Mouse (Mus musculus) left cerebral cortex, adult 11 months (tissue): ENCODE data around the gene Vwa5b1.
A peak's percentile ranks its signal among the peaks of the same experiment; 100 is the strongest.

Source experiments
- DNase-seq: peaks from one replicate; pipeline ENCODE4 v3.0.0; 2022; ENCODE audit warnings: low spot score

Gene Vwa5b1

DNA sequence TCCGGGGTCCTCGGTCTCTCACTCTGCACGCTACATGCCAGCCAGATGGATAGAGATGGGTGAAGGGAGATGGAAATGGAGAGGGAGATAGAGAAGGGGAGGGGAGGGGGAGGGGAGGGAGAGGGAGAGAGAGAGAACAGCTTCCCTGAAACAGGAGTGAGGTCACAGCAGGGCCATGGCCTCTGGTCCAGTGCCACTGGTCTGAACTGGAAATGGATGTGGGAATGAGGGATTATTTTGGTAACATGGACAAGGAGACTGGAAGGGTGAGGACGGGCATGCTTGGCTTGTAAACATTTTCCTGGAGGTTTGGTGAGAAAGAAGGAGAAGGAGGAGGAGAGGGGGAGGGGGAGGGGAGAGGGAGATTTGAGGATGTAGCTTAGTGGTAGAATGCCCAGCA, 59.0 kb downstream of the Vwa5b1 start:
- no peak for DNase-seq

DNA sequence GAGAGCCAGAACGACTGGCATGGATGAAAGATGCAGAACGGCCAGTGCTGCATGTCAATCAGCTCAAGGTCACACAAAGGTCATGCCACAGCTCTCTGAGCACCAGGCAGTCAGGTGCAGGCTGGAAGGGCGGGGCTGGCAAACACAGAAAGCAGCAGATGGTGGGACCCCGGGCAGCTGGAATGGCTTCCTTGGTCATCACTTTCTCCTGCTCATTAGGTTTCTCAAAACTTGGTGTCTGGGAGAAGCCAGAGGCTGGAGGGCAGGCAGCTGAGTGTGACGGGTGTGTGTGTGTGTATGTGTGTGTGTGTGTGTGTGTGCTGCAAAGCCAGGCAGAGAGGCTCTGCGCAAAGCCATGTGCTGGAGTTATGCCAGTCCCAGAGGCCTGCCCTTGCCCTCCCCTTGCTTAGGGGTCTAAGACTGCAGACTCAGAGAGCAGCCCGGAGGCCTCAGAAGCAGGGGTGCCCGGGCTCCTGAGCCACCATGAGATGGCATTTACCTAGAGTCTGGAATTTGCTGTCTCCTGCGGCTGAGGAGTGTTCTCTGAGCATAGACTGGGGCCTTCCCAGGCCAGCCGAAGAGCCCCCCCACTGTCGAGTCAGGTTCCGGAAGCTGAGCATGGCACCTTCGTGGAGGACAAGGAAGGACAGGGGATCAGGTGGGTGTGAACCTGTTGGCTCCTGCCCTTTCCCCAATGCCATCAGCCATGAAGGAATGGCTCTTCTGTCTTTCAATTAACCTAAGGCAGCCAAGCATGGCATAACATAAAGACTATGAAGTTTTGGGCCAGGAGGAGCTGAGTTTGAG, 60.7 kb downstream of the Vwa5b1 start:
- DNase-seq = no peak

GRCm38 (mm10) chr4:138569928-138570327, 65.8 kb downstream of the Vwa5b1 start:
- no peak for DNase-seq

- DNase-seq = no peak
These were observed 67.4 kb downstream of the Vwa5b1 start for GRCm38 (mm10) chr4:138568275-138568674.

DNA sequence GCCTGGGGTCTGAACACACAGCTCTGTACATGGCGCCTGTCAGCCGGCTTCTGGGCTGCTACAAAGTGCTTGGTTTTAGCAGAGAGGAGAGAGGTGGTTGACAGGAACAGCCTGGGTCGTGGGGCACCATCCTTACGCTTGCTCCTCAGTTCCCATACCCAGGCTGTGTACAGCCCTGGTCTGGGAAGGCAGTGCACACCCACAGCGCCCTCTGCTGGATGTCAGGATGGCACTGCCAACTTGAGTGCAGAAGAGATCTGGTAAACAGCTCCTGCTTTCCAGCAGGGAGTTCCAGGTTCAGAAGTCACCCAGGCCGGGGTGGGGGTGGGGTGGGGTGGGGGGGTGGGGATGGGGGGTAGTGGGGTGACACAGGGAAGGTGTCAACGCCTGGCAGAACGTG, 73.7 kb downstream of the Vwa5b1 start:
- peak; percentile 80 for DNase-seq

GRCm38 (mm10) chr4:138555531-138555930, 80.2 kb downstream of the Vwa5b1 start:
- no peak for DNase-seq

- no peak for DNase-seq
These were observed 80.8 kb downstream of the Vwa5b1 start for GRCm38 (mm10) chr4:138554934-138555333.

DNA sequence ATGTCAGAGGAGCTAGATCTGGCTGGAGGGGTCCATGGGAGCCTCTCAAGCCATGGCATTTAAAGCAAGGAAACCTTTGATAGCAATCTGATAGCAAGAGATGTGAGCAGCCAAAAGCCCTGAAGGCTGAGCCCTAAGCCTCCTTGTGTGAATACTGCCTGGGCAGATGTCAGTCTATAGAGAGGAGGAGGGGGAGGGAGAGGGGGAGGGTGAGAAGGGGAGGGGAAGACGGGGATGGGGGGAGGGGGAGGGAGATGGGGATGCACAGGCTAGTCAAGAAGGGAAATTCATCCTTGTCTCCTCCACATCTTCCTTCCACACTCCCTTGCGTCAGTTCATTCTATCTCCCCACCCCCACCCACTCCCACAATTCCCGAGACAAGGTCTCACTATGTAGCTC, 81.4 kb downstream of the Vwa5b1 start:
- DNase-seq = no peak

DNA sequence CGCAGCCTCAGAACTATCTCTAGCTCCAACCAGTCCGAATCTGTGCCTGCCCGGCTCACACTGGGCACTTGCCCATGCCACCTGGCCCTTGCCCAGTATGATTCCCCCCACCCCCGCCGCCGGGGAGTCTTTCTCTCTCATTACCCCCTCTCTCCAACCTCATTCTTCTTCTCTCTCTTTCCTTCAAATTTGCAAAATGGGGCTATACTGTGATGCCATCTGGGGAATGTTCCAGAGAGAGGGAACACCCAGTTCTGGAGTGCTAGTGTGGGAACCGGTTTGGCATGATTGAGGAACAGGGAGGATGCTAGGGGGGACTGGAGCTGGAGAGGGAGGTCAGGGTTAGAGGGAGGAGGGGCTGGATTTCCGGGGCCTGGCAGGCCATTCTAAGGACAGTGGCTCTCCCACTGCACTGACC, 82.2 kb downstream of the Vwa5b1 start:
- DNase-seq = peak; percentile 49

DNA sequence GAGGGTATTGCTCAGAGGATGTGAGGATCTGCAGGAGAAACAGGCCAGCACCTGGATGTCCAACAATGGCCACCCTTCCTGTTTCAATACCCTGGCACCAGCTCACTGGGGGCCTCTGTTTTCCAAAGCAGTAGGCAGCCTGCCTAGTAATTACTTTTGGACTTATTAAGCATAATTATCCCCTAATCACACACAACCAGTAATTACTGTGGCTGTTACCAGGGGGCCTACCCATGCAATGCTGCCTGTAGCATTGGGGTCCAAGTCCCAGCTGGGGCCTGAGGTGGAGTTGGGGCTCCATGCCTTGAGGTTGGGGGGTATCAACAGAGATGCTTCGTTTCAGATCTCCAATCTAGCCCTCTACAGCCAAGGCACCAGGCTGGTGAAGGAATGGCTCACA, 82.6 kb downstream of the Vwa5b1 start:
- DNase-seq = no peak

- DNase-seq = no peak
These were observed 84.1 kb downstream of the Vwa5b1 start for GRCm38 (mm10) chr4:138551601-138552000.

- no peak for DNase-seq
These were observed 85.1 kb downstream of the Vwa5b1 start for GRCm38 (mm10) chr4:138550557-138550956.

DNA sequence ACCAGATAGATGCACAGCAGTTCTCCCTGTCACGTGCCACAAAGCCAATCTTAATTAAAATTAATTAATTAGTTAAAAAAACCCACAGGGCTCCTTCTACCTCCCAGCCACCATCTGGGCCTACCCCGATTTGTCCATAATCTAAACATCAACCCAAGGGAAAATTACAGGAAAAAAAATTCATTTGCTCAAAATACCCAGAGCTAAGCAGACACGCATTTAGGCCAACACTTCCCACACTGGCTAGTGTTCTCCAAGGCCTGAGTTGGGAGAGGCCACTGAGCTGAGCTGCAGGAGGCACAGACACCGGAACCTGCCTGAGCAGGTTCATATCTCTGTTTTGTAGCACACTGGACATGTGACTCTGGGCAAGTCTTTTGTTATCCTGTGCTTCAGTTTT, 86.7 kb downstream of the Vwa5b1 start:
- no peak for DNase-seq

DNA sequence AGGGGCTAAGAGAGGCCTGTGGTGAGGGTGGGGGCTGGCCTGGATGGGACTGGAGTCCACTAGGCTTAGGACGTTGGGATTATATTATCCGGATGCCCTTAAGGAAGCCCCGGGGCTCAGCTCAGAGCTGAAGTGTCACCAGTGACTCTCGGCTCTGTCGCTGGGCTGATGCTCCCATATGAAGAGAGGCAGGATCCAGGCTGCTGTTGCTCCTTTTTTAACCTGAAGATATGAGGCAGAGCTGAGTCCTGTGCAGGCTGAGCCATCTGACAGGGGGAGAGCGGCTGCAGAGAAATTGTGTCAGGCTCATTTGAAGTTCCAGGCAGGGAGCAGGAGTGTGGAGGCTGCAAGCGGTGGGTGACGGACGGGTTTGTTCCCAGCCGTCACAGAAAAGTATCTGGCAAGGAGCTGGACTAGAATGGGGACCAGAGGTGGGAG, 87.5 kb downstream of the Vwa5b1 start:
- peak; percentile 57 for DNase-seq

DNA sequence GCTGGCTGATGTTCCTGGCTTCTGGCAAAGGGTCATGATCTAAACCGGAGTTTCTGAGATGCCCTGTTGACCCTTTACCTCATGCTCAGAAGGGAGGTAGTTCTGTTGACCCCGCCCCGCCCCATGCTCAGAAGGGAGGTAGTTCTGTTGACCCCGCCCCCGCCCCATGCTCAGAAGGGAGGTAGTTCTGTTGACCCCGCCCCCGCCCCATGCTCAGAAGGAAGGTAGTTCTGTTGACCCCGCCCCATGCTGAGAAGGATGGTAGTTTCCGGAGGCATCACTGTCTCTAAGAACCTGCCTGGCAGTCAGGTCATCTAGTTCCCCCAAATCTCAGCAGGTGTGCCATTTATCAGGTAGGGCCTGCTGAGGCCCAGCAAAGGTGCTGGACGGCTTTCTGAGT, 88.1 kb downstream of the Vwa5b1 start:
- no peak for DNase-seq

- DNase-seq = no peak
These were observed 88.6 kb downstream of the Vwa5b1 start for GRCm38 (mm10) chr4:138547041-138547440.

DNA sequence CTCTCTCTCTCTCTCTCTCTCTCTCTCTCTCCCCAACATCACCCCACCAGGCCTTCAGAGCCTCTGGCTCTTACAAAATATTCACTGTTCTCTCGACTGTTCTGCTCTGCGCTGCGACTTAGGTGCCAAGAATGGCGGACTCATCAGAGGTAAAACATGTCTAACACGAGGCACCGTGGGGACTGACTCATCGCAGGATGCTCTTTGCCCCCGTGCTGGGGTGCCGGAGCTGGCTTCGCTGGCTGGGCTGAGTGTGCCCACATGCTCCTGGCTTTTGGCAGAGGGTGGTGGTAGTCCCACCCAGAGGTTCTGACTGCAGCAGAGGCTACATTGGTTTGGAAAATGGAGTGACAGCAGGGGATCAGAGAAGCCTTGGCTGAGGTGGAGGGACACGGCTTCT, 89.4 kb downstream of the Vwa5b1 start:
- no peak for DNase-seq

DNA sequence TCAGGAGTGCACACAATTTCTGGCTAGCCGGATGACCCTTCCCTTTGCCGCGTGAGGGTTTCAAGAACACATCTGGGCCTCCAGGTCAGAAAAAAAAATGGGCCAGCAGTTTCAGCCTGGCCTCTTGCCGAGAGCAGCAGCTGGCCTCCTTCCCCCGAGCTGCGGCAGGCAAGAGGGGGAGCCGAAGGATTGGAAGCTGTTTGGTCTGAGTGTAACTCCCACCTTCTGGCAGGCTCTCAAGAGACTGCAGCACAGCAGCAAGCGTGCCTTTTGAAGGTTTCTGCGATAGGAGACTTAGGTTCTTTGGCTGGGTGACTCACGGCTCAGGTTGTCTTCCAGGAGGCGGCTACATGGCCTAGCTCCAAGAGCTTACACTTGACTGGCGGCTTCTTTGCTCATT, 92.5 kb downstream of the Vwa5b1 start:
- peak; percentile 53 for DNase-seq

DNA sequence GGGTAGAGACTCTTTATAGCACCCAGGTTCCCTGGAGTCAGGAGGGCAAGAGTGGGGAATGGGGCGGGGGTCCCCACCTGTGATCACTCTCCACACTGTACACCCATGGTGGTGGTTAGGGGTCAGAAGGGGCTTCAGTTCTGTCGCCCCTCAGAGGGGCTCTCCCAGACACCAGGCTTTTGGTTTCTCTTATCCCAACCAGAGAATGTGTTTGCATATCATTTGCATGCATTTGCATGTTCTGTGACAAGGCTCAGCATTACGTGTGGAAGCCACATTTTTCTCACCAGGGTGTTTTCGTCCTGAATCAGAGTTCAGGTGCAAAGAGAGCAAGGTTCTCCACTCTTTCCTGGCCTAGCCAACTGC, 97.6 kb downstream of the Vwa5b1 start:
- DNase-seq = no peak

- peak; percentile 65 for DNase-seq
These were observed 98.2 kb downstream of the Vwa5b1 start for GRCm38 (mm10) chr4:138537210-138538083.

GRCm38 (mm10) chr4:138535610-138536009, 100.1 kb downstream of the Vwa5b1 start:
- no peak for DNase-seq

DNA sequence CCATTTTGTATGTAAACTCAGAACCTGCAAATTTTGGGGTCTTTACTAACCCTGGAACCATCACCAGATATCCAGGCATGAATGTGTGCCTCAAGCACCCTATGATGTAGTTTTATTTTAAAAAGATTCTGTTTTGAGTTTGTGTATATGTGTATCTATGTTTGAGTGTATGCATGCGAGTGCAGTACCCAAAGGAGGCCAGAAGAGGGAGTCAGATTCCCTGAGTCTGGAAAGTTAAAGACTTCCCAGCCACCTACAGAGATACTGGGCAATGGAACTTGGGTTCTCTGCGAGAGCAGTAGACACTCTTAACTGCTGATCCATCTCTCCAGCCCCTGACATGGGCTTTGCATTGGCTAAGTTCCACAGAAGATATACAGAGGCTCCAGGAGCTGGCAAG, 101.8 kb downstream of the Vwa5b1 start:
- DNase-seq = no peak

DNA sequence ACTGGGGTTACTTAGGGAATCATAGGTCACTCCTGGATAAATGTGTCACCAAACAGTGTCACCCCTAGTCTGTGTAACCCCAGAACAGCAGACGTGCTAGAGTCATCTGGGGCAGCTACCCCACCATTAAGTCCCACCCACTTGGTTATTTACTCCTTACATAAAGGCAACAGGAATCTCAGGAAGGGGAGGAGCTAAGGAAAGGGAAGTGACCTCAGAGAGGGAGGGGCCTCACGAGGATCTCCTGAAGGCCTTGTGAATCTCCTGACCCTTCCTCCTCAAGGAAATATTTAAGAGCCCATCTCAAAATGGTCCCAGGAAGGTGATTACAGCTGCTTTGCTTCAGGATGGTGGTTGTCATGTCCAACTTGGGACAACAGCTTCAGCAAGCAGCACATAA, 103.9 kb downstream of the Vwa5b1 start:
- DNase-seq = no peak
